Mouse (Mus musculus) lung, embryonic 14.5 days (tissue): ENCODE measurements at regions not wholly inside any gene's neighbourhood (a gene's known extent, or its start where the extent isn't known, plus 50 kb on each side); places are given as distances from the start of the nearest gene placed in this dataset.
A peak's percentile ranks its signal among the peaks of the same experiment; 100 is the strongest.
"Not testable (repeated sequence)": the region's sequence is repeated elsewhere in the genome, so short reads cannot be mapped to it uniquely, and the experiment has no call there.

Source experiments
- ATAC-seq: fragments of 200-750 bp; cut with Nextera tagmentation; 2 replicates; pipeline ENCODE4 v1.8.0; 2017; ENCODE audit warnings: mild to moderate bottlenecking, moderate TSS enrichment, moderate library complexity; ENCODE audit not compliant: insufficient read depth
- DNase-seq: peaks from one replicate; pipeline ENCODE4 v3.0.0-alpha.2; 2015
- H3K27ac ChIP-seq: fragments of 300-500 bp; sonication (generic); 2 replicates; pipeline ENCODE4 v1.5.1; 2014; ENCODE audit warnings: low read depth, mild to moderate bottlenecking, moderate library complexity
- H3K27me3 ChIP-seq: fragments of 300-500 bp; sonication (generic); 2 replicates; pipeline ENCODE4 v1.6.1; 2014; ENCODE audit warnings: low read length, control low read depth; ENCODE audit not compliant: insufficient read depth
- H3K36me3 ChIP-seq: fragments of 300-500 bp; sonication (generic); 2 replicates; pipeline ENCODE4 v1.6.1; 2014; ENCODE audit warnings: control low read depth; ENCODE audit not compliant: insufficient read depth
- H3K4me1 ChIP-seq: fragments of 300-500 bp; sonication (generic); 2 replicates; pipeline ENCODE4 v1.6.1; 2014; ENCODE audit warnings: antibody characterized with exemption, control low read depth; ENCODE audit not compliant: insufficient read depth
- H3K4me2 ChIP-seq: fragments of 300-500 bp; sonication (generic); 2 replicates; pipeline ENCODE4 v1.6.1; 2014; ENCODE audit warnings: mild to moderate bottlenecking
- H3K4me3 ChIP-seq: fragments of 300-500 bp; sonication (generic); 2 replicates; pipeline ENCODE4 v1.5.1; 2014; ENCODE audit warnings: low read depth, low read length
- H3K9ac ChIP-seq: fragments of 300-500 bp; sonication (generic); 2 replicates; pipeline ENCODE4 v1.6.1; 2014
- H3K9me3 ChIP-seq: fragments of 300-500 bp; sonication (generic); 2 replicates; pipeline ENCODE4 v1.6.1; 2016; ENCODE audit warnings: low read depth, low read length, control low read depth
- CTCF ChIP-seq: IDR thresholded peaks from 2 replicates; pipeline ENCODE4 v1.5.1; 2016; ENCODE audit warnings: antibody characterized with exemption, low read depth
- WGBS: fragments of 180-500 bp; shearing (Covaris S2); extraction: QIAGEN DNeasy Blood & Tissue Kit; methylation state at CpG from one replicate; pipeline ENCODE4 v1.1.7; 2014; 5-methylcytosine and 5-hydroxymethylcytosine counted together

GRCm38 (mm10) chr1:94969543-94969942, 343.9 kb upstream of the Fam174a start:
- no peaks in the 10 kb centered on the region for H3K27me3 ChIP-seq
- H3K9ac ChIP-seq, result no peak overlapping the region
- ATAC-seq (no peak), DNase-seq (no peak)
- no peaks in the 10 kb centered on the region for H3K9me3 ChIP-seq
- no peak overlapping the region for H3K4me3 ChIP-seq
- TF ChIP-seq CTCF, result no peak
- no peak overlapping the region for H3K4me2 ChIP-seq
- H3K36me3 ChIP-seq, result no peaks in the 10 kb centered on the region
- no peak overlapping the region for H3K27ac ChIP-seq
- no peaks in the 10 kb centered on the region for H3K4me1 ChIP-seq

- H3K4me1 ChIP-seq, result no peaks in the 10 kb centered on the region
- TF ChIP-seq CTCF, result no peak
- no peaks in the 10 kb centered on the region for H3K36me3 ChIP-seq
- ATAC-seq, result no peak
- 27% methylated on average over 3 of the region's 3 CpGs for WGBS
- no peaks in the 10 kb centered on the region for H3K9me3 ChIP-seq
- H3K9ac ChIP-seq, result no peak overlapping the region
- peak; percentile 26 for DNase-seq
- H3K4me2 ChIP-seq, result no peak overlapping the region
- no peak overlapping the region for H3K4me3 ChIP-seq
- H3K27ac ChIP-seq, result no peak overlapping the region
- H3K27me3 ChIP-seq, result no peaks in the 10 kb centered on the region
Observed at GRCm38 (mm10) chr1:94970103-94970759, 343.2 kb upstream of the Fam174a start.

- Histone ChIP-seq H3K36me3 (no peaks in the 10 kb centered on the region), H3K27me3 (no peaks in the 10 kb centered on the region), H3K27ac (no peak overlapping the region), H3K4me3 (no peak overlapping the region), H3K9ac (no peak overlapping the region), H3K4me2 (no peak overlapping the region), H3K4me1 (no peaks in the 10 kb centered on the region), H3K9me3 (no peaks in the 10 kb centered on the region)
- 50% methylated on average over 1 of the region's 1 CpGs for WGBS
- no peak for ATAC-seq
- no peak for TF ChIP-seq CTCF
- no peak for DNase-seq
Observed at GRCm38 (mm10) chr1:94993338-94993737, 320.1 kb upstream of the Fam174a start.

GRCm38 (mm10) chr1:95003900-95004299, 309.5 kb upstream of the Fam174a start:
- no peak overlapping the region for H3K4me2 ChIP-seq
- no peaks in the 10 kb centered on the region for H3K36me3 ChIP-seq
- no peak for TF ChIP-seq CTCF
- H3K27ac ChIP-seq, result no peak overlapping the region
- H3K9ac ChIP-seq, result no peak overlapping the region
- DNase-seq, result peak; percentile 54
- no peak overlapping the region for H3K4me3 ChIP-seq
- H3K9me3 ChIP-seq, result no peaks in the 10 kb centered on the region
- 39% methylated on average over 4 of the region's 4 CpGs for WGBS
- peak; percentile 77 for ATAC-seq
- H3K27me3 ChIP-seq, result no peaks in the 10 kb centered on the region
- no peaks in the 10 kb centered on the region for H3K4me1 ChIP-seq

GRCm38 (mm10) chr1:95030579-95030978, 282.8 kb upstream of the Fam174a start:
- H3K27me3 ChIP-seq, result no peaks in the 10 kb centered on the region
- H3K36me3 ChIP-seq, result no peaks in the 10 kb centered on the region
- H3K4me3 ChIP-seq, result no peak overlapping the region
- no peak overlapping the region for H3K4me2 ChIP-seq
- no peaks in the 10 kb centered on the region for H3K4me1 ChIP-seq
- H3K9me3 ChIP-seq, result no peaks in the 10 kb centered on the region
- no peak for TF ChIP-seq CTCF
- no peak overlapping the region for H3K9ac ChIP-seq
- WGBS, result 86% methylated on average over 3 of the region's 3 CpGs
- DNase-seq (no peak), ATAC-seq (no peak)
- H3K27ac ChIP-seq, result no peak overlapping the region

GRCm38 (mm10) chr1:95033661-95034414, 279.6 kb upstream of the Fam174a start:
- H3K9ac ChIP-seq, H3K27ac ChIP-seq, H3K4me1 ChIP-seq, DNase-seq, H3K4me3 ChIP-seq, H3K27me3 ChIP-seq, H3K36me3 ChIP-seq, H3K4me2 ChIP-seq, H3K9me3 ChIP-seq, ATAC-seq: not testable (repeated sequence)
- 40% methylated on average over 1 of the region's 1 CpGs for WGBS

- DNase-seq (no peak), ATAC-seq (no peak)
- Histone ChIP-seq H3K9me3 (no peaks in the 10 kb centered on the region), H3K4me2 (no peak overlapping the region), H3K4me1 (no peaks in the 10 kb centered on the region), H3K9ac (no peak overlapping the region), H3K36me3 (no peaks in the 10 kb centered on the region), H3K27me3 (no peaks in the 10 kb centered on the region), H3K4me3 (no peak overlapping the region), H3K27ac (no peak overlapping the region)
- 94% methylated on average over 2 of the region's 2 CpGs for WGBS
- TF ChIP-seq CTCF, result no peak
Observed at GRCm38 (mm10) chr1:95038411-95038810, 275.0 kb upstream of the Fam174a start.
